Mouse (Mus musculus) E14TG2a.4 (cell line): ENCODE measurements at regions not wholly inside any gene's neighbourhood (a gene's known extent, or its start where the extent isn't known, plus 50 kb on each side); places are given as distances from the start of the nearest gene placed in this dataset.

Experiments used
- H3K27me3 ChIP-seq: 2 replicates; pipeline ENCODE4 v1.6.1; 2014; ENCODE audit warnings: low read length, control low read depth; ENCODE audit not compliant: insufficient read depth
- H3K36me3 ChIP-seq: 2 replicates; pipeline ENCODE4 v1.6.1; 2014; ENCODE audit warnings: low read length, control low read depth; ENCODE audit not compliant: insufficient read depth
- H3K4me1 ChIP-seq: replicated peaks from 2 replicates; pipeline ENCODE4 v1.6.1; 2014; ENCODE audit warnings: low read depth, low read length, control low read depth
- H3K4me3 ChIP-seq: replicated peaks from 2 replicates; pipeline ENCODE4 v1.5.1; 2014; ENCODE audit warnings: mild to moderate bottlenecking, low read length
- H3K9me3 ChIP-seq: 2 replicates; pipeline ENCODE4 v1.6.1; 2014; ENCODE audit warnings: low read length, control low read depth
- CTCF ChIP-seq: conservative IDR thresholded peaks from 2 replicates; pipeline ENCODE4 v1.5.1; 2014; ENCODE audit warnings: low read length
- NANOG ChIP-seq: IDR thresholded peaks from 2 replicates; pipeline ENCODE4 v1.6.1; 2014; ENCODE audit warnings: borderline replicate concordance, low read length, mixed read lengths
- POU5F1 ChIP-seq: IDR thresholded peaks from 2 replicates; pipeline ENCODE4 v1.6.1; 2014; ENCODE audit warnings: low read length, borderline replicate concordance

DNA sequence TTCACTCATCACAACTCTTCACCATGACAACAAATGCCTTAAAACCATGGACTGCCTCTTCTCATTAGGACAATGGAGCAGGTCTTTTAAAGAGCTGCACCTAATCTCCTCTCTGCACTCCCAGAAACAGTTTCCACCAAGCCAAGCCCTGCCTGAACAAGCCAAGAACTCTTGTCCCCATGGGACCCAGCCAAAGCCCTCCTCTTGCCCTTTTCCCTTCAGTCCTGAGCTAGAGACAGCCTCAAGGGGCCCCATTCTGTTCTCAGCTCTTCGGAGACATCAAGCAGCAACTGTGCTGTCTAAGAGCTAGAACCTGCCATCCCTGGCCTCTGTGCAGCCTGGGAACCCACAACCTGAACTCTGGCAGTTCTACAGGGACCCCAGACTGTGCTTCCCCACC, 345.0 kb upstream of the Irak1bp1 start:
- H3K4me3 ChIP-seq, result no peak overlapping the region
- H3K9me3 ChIP-seq, result peaks cover 3% of the 10 kb centered on the region; the same call in 1 of the 2 replicates
- no peaks in the 10 kb centered on the region for H3K4me1 ChIP-seq
- no peaks in the 10 kb centered on the region for H3K27me3 ChIP-seq
- H3K36me3 ChIP-seq, result no peaks in the 10 kb centered on the region
- no peak for TF ChIP-seq POU5F1
- no peak for TF ChIP-seq CTCF
- TF ChIP-seq NANOG, result no peak

DNA sequence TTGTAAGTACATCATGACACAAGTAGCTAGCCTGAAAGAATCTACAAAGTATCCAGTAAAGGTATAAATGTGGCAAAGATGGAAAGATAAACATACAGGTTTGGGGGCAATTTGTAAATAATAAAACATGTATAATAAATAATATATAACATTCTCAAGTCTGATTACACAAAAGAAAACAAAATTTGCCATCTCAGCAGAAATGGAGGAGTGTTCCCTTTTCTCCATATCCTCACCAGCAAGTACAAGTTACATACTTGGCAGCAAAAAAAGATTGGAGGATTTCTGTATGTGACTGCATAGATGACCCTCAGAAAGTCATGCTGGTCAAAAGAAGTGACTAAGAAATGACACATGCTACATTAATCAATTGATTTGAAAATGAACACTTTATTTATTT, 335.9 kb upstream of the Irak1bp1 start:
- Histone ChIP-seq H3K9me3 (no peaks in the 10 kb centered on the region), H3K36me3 (no peaks in the 10 kb centered on the region), H3K4me1 (no peaks in the 10 kb centered on the region), H3K27me3 (no peaks in the 10 kb centered on the region), H3K4me3 (no peak overlapping the region)
- TF ChIP-seq NANOG (no peak), POU5F1 (no peak), CTCF (no peak)

DNA sequence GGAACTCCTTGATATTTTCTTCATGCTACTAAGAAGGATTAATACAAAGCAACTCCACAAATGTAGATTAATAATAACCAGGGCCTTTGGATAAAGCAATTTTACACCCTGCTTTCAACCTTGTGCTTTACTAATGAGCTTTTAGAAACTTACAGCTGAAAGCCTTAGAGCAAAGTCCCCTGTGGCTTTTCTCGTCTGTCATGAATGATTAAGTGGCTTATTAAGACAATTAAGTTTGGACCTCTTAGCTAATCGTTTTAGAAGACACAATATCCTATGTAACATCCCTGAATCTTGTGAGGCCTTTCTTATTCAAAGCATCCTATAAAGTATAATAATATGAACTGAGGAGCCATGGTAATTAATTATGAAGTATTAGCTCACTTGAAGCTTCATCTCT, 319.3 kb upstream of the Irak1bp1 start:
- Histone ChIP-seq H3K36me3 (no peaks in the 10 kb centered on the region), H3K4me3 (no peak overlapping the region), H3K27me3 (no peaks in the 10 kb centered on the region), H3K9me3 (no peaks in the 10 kb centered on the region), H3K4me1 (no peaks in the 10 kb centered on the region)
- TF ChIP-seq NANOG (no peak), CTCF (no peak), POU5F1 (no peak)

DNA sequence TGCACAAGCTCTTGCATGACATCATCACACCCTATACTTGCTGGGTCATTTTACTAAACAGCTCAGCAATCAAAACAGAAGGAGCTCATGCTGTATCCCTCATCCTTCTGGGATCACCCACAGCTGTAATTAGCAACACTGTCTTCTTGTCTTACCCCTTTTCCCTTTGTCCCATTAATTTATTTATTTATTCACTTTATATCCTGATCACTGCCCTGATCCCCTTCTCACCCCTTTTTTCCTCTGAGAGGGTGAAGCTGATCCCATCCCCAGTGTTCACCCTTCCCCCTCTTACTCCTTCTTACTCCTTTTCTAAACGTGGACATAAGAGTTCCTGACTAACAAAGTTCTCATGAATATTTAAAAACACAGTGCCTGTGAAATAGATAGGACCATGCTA, 310.3 kb upstream of the Irak1bp1 start:
- TF ChIP-seq POU5F1 (no peak), CTCF (no peak), NANOG (no peak)

DNA sequence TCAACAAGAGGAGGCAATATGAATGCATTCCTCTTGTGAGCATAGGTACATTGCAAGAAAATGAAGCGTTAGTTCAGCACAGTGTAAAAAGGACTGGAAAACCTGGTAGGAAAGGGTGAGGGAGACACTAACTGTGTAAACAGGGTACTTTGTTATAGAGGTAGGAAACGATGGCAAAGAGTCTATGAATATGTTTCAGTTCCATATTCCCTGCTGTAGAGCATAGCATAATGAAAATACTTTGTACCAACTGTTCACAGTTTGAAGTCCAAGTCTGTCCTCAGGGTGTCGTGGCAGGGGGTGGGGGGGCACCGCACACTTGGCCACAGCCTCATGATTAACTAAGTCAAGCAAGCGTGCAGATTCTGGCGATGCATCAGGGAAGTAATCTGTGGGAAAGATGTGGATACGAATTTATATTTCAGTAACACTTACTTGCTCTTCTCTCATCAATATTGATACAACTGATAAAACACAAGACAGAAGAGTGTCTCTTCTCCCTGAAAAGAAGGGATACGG, 301.4 kb upstream of the Irak1bp1 start:
- H3K36me3 ChIP-seq, result no peaks in the 10 kb centered on the region
- H3K4me3 ChIP-seq, result no peak overlapping the region
- no peaks in the 10 kb centered on the region for H3K4me1 ChIP-seq
- H3K27me3 ChIP-seq, result no peaks in the 10 kb centered on the region
- H3K9me3 ChIP-seq, result no peaks in the 10 kb centered on the region
- TF ChIP-seq NANOG (no peak), CTCF (no peak), POU5F1 (no peak)

More for the DNA sequence above, 310.3 kb upstream of the Irak1bp1 start:
- Histone ChIP-seq H3K9me3 (no peaks in the 10 kb centered on the region), H3K27me3 (no peaks in the 10 kb centered on the region), H3K36me3 (no peaks in the 10 kb centered on the region), H3K4me3 (no peak overlapping the region), H3K4me1 (no peaks in the 10 kb centered on the region)

DNA sequence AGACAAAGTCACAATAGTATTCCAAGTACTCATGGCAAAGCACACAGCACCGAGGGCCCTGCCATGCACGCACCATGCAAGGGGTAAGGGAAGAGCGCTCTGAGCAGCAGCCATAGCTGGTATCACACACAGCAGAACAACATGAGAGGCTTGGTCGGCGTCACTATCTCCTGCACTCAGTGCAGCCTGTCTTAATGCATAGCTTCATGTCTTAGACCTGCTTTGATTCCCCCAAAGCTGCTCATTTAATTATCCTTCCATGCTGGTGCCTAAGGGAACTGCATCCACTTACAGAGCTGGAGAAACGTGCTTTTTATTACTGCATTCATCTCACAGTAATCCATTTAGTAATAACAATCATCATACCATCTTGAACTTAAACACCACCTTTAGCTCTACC, 276.6 kb upstream of the Irak1bp1 start:
- H3K9me3 ChIP-seq, result no peaks in the 10 kb centered on the region
- H3K4me3 ChIP-seq, result no peak overlapping the region
- no peaks in the 10 kb centered on the region for H3K27me3 ChIP-seq
- TF ChIP-seq CTCF, result no peak
- TF ChIP-seq NANOG, result no peak
- TF ChIP-seq POU5F1, result no peak
- no peaks in the 10 kb centered on the region for H3K36me3 ChIP-seq
- no peaks in the 10 kb centered on the region for H3K4me1 ChIP-seq

DNA sequence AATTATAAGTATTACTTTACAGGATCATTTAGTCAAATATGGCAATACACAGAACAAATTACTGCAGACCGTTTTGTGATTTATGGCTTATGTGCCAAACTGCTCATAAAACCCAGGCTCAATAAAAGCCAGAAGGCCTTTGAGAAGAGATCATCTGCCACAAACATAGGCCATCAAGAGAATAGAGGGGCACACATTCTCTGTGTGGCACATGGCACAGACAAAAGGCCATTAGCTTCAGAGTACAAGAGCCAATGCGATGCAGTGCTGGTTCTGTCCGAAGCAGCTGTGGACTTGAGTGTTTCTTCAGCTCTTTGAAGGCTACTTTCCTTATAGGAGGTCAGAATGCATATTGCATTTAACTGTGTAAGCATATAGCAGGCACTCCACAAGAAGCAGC, 276.1 kb upstream of the Irak1bp1 start:
- no peak overlapping the region for H3K4me3 ChIP-seq
- TF ChIP-seq CTCF, result no peak
- no peak for TF ChIP-seq NANOG
- no peak for TF ChIP-seq POU5F1
- H3K27me3 ChIP-seq, result no peaks in the 10 kb centered on the region
- H3K9me3 ChIP-seq, result no peaks in the 10 kb centered on the region
- H3K4me1 ChIP-seq, result no peaks in the 10 kb centered on the region
- H3K36me3 ChIP-seq, result no peaks in the 10 kb centered on the region

DNA sequence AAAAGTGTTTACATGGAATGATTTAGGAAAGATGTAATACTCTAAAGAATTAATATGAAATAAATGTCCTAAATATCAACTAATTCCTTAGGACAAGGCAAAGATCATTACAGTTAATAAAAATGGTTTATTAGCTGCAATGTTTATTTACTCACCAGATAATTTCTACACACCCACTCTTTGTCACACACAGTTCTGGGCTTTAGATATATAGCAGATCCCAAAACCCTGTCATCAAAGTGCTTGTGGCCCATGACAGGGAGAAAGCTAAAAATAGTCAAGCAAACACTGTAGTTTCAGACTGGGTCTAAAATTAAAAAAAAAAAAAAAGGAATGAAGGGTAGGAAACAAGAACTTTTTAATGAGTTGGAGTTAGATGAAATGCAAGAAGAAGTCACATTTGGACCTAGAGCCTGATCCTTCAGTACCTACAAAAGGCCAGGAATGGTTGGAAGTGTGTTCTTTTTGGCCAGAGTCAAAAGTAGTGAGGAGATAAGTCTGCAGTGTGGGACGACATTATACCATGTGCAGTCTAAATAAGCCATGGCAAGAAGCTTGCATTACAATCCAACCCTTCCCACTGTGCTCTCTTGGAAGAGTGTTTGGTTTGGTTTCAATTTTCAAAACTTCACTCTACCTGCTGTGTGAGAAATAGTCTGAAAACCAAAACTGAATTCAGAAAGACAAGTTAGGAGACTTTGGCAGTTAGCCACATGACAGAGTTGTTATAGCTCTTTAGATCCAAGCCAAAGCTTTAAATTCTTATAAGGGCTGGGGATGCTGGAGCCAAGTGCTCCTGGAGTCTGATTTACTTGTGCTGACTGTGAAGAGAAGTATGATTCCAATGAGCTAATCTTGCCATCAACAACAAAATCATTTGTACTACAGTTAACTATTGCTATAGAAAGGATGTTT, 266.5 kb upstream of the Irak1bp1 start:
- TF ChIP-seq CTCF, result no peak
- no peak for TF ChIP-seq POU5F1
- TF ChIP-seq NANOG, result no peak
- Histone ChIP-seq H3K9me3 (no peaks in the 10 kb centered on the region), H3K27me3 (no peaks in the 10 kb centered on the region), H3K4me3 (no peak overlapping the region), H3K36me3 (no peaks in the 10 kb centered on the region), H3K4me1 (no peaks in the 10 kb centered on the region)
